Mouse (Mus musculus): Measurements from ENCODE around the gene Klhl2. TPM values are rescaled to one million over a fixed set of nuclear protein-coding genes. Genes with fewer than 3 reads are reported as not detected.

Gene Klhl2
- polyA plus RNA-seq, 1 experiment from 2014 or later: 20.7 TPM

- no peak overlapping the region for H3K4me2 ChIP-seq (replicated peaks)
- 37% methylated on average over 2 of the region's 2 CpGs for WGBS
- no peak overlapping the region for H3K9ac ChIP-seq (replicated peaks)
- peak overlapping the region; percentile 25; the same call in 1 of the 2 replicates for H3K27ac ChIP-seq
- H3K9me3 ChIP-seq: no peaks in the 10 kb centered on the region
- H3K27me3 ChIP-seq: no peaks in the 10 kb centered on the region
- H3K36me3 ChIP-seq: no peaks in the 10 kb centered on the region
- peaks cover 10% of the 10 kb centered on the region for H3K4me1 ChIP-seq (replicated peaks)
- no peak overlapping the region for H3K4me3 ChIP-seq (replicated peaks)
- no peak for ATAC-seq
These were observed 59.4 kb downstream of the Klhl2 start for GRCm38 (mm10) chr8:64790418-64790817.

GRCm38 (mm10) chr8:64788715-64789114 is 61.1 kb downstream of the Klhl2 start:
- ATAC-seq: no peak
- Histone ChIP-seq H3K4me2 (replicated peaks) (no peak overlapping the region), H3K27ac (no peak overlapping the region), H3K4me3 (replicated peaks) (no peak overlapping the region), H3K27me3 (no peaks in the 10 kb centered on the region), H3K4me1 (replicated peaks) (peaks cover 6% of the 10 kb centered on the region; the same call in 1 of the 2 replicates), H3K9me3 (no peaks in the 10 kb centered on the region), H3K9ac (replicated peaks) (no peak overlapping the region), H3K36me3 (no peaks in the 10 kb centered on the region)
- 92% methylated on average over 4 of the region's 4 CpGs for WGBS

GRCm38 (mm10) chr8:64786801-64787200 is 63.0 kb downstream of the Klhl2 start:
- no peaks in the 10 kb centered on the region for H3K27me3 ChIP-seq
- H3K27ac ChIP-seq: no peak overlapping the region
- no peaks in the 10 kb centered on the region for H3K36me3 ChIP-seq
- H3K4me3 ChIP-seq (replicated peaks): no peak overlapping the region
- no peak overlapping the region for H3K9ac ChIP-seq (replicated peaks)
- H3K9me3 ChIP-seq: no peaks in the 10 kb centered on the region
- 90% methylated on average over 2 of the region's 2 CpGs for WGBS
- ATAC-seq: no peak
- peaks cover 6% of the 10 kb centered on the region; the same call in 1 of the 2 replicates for H3K4me1 ChIP-seq (replicated peaks)
- H3K4me2 ChIP-seq (replicated peaks): no peak overlapping the region

- Histone ChIP-seq H3K4me3 (replicated peaks) (no peak overlapping the region), H3K27me3 (no peaks in the 10 kb centered on the region), H3K27ac (no peak overlapping the region), H3K36me3 (0 out of 2 replicates have a peak, but pooled peaks cover 3% of the 10 kb centered on the region), H3K4me2 (replicated peaks) (no peak overlapping the region), H3K9ac (replicated peaks) (no peak overlapping the region), H3K9me3 (no peaks in the 10 kb centered on the region), H3K4me1 (replicated peaks) (no peaks in the 10 kb centered on the region)
- 90% methylated on average over 5 of the region's 5 CpGs for WGBS
- no peak for ATAC-seq
These were observed 65.6 kb downstream of the Klhl2 start for GRCm38 (mm10) chr8:64784235-64784634.

GRCm38 (mm10) chr8:64781947-64782346 is 67.9 kb downstream of the Klhl2 start:
- WGBS: 91% methylated on average over 6 of the region's 6 CpGs
- H3K4me2 ChIP-seq (replicated peaks): no peak overlapping the region
- no peaks in the 10 kb centered on the region for H3K27me3 ChIP-seq
- H3K4me3 ChIP-seq (replicated peaks): no peak overlapping the region
- H3K27ac ChIP-seq: no peak overlapping the region
- H3K36me3 ChIP-seq: peaks cover 13% of the 10 kb centered on the region; the same call in 1 of the 2 replicates
- H3K9me3 ChIP-seq: no peaks in the 10 kb centered on the region
- H3K4me1 ChIP-seq (replicated peaks): no peaks in the 10 kb centered on the region
- no peak for ATAC-seq
- no peak overlapping the region for H3K9ac ChIP-seq (replicated peaks)

GRCm38 (mm10) chr8:64777925-64778324 is 71.9 kb downstream of the Klhl2 start:
- Histone ChIP-seq H3K4me1 (replicated peaks) (no peaks in the 10 kb centered on the region), H3K4me3 (replicated peaks) (no peak overlapping the region), H3K27me3 (no peaks in the 10 kb centered on the region), H3K9ac (replicated peaks) (no peak overlapping the region), H3K9me3 (no peaks in the 10 kb centered on the region), H3K4me2 (replicated peaks) (no peak overlapping the region), H3K27ac (no peak overlapping the region), H3K36me3 (peaks cover 13% of the 10 kb centered on the region; the same call in 1 of the 2 replicates)
- 74% methylated on average over 9 of the region's 9 CpGs for WGBS
- ATAC-seq: peak; percentile 50; the same call in 1 of the 2 replicates

GRCm38 (mm10) chr8:64774136-64774535 is 75.7 kb downstream of the Klhl2 start:
- ATAC-seq: no peak
- Histone ChIP-seq H3K27ac (no peak overlapping the region), H3K4me3 (replicated peaks) (no peak overlapping the region), H3K4me2 (replicated peaks) (no peak overlapping the region), H3K9me3 (no peaks in the 10 kb centered on the region), H3K9ac (replicated peaks) (no peak overlapping the region), H3K27me3 (no peaks in the 10 kb centered on the region), H3K4me1 (replicated peaks) (no peaks in the 10 kb centered on the region), H3K36me3 (peaks cover 10% of the 10 kb centered on the region; the same call in 1 of the 2 replicates)
- 94% methylated on average over 6 of the region's 6 CpGs for WGBS

GRCm38 (mm10) chr8:64770814-64771213 is 79.0 kb downstream of the Klhl2 start:
- ATAC-seq: no peak
- no peaks in the 10 kb centered on the region for H3K9me3 ChIP-seq
- H3K4me2 ChIP-seq (replicated peaks): no peak overlapping the region
- H3K4me1 ChIP-seq (replicated peaks): no peaks in the 10 kb centered on the region
- H3K27ac ChIP-seq: no peak overlapping the region
- H3K4me3 ChIP-seq (replicated peaks): no peak overlapping the region
- WGBS: 92% methylated on average over 7 of the region's 7 CpGs
- 0 out of 2 replicates have a peak, but pooled peaks cover 2% of the 10 kb centered on the region for H3K36me3 ChIP-seq
- no peaks in the 10 kb centered on the region for H3K27me3 ChIP-seq
- H3K9ac ChIP-seq (replicated peaks): no peak overlapping the region

- Histone ChIP-seq H3K27me3 (no peaks in the 10 kb centered on the region), H3K36me3 (0 out of 2 replicates have a peak, but pooled peaks cover 2% of the 10 kb centered on the region), H3K4me1 (replicated peaks) (no peaks in the 10 kb centered on the region), H3K4me3 (replicated peaks) (no peak overlapping the region), H3K4me2 (replicated peaks) (no peak overlapping the region), H3K27ac (no peak overlapping the region), H3K9me3 (no peaks in the 10 kb centered on the region), H3K9ac (replicated peaks) (no peak overlapping the region)
- 81% methylated on average over 7 of the region's 7 CpGs for WGBS
- no peak for ATAC-seq
These were observed 80.2 kb downstream of the Klhl2 start for GRCm38 (mm10) chr8:64769586-64769985.

GRCm38 (mm10) chr8:64768645-64769044 is 81.2 kb downstream of the Klhl2 start:
- no peak for ATAC-seq
- Histone ChIP-seq H3K4me3 (replicated peaks) (no peak overlapping the region), H3K27me3 (no peaks in the 10 kb centered on the region), H3K9ac (replicated peaks) (no peak overlapping the region), H3K4me1 (replicated peaks) (no peaks in the 10 kb centered on the region), H3K4me2 (replicated peaks) (no peak overlapping the region), H3K9me3 (no peaks in the 10 kb centered on the region), H3K27ac (no peak overlapping the region), H3K36me3 (0 out of 2 replicates have a peak, but pooled peaks cover 2% of the 10 kb centered on the region)
- WGBS: 91% methylated on average over 7 of the region's 9 CpGs

GRCm38 (mm10) chr8:64767047-64767446 is 82.8 kb downstream of the Klhl2 start:
- WGBS: 95% methylated on average over 9 of the region's 9 CpGs
- Histone ChIP-seq H3K27me3 (no peaks in the 10 kb centered on the region), H3K9ac (replicated peaks) (no peak overlapping the region), H3K9me3 (no peaks in the 10 kb centered on the region), H3K4me1 (replicated peaks) (no peaks in the 10 kb centered on the region), H3K36me3 (0 out of 2 replicates have a peak, but pooled peaks cover 2% of the 10 kb centered on the region), H3K27ac (no peak overlapping the region), H3K4me2 (replicated peaks) (no peak overlapping the region), H3K4me3 (replicated peaks) (no peak overlapping the region)
- ATAC-seq: no peak

- Histone ChIP-seq H3K27ac (no peak overlapping the region), H3K9ac (replicated peaks) (no peak overlapping the region), H3K4me1 (replicated peaks) (no peaks in the 10 kb centered on the region), H3K4me2 (replicated peaks) (no peak overlapping the region), H3K27me3 (no peaks in the 10 kb centered on the region), H3K4me3 (replicated peaks) (no peak overlapping the region), H3K36me3 (peaks cover 7% of the 10 kb centered on the region), H3K9me3 (no peaks in the 10 kb centered on the region)
- ATAC-seq: no peak
- 94% methylated on average over 9 of the region's 9 CpGs for WGBS
These were observed 85.7 kb downstream of the Klhl2 start for GRCm38 (mm10) chr8:64764075-64764474.

- no peak for ATAC-seq
- Histone ChIP-seq H3K9ac (replicated peaks) (no peak overlapping the region), H3K27me3 (no peaks in the 10 kb centered on the region), H3K4me3 (replicated peaks) (no peak overlapping the region), H3K4me1 (replicated peaks) (no peaks in the 10 kb centered on the region), H3K9me3 (no peaks in the 10 kb centered on the region), H3K36me3 (peaks cover 13% of the 10 kb centered on the region), H3K4me2 (replicated peaks) (no peak overlapping the region), H3K27ac (no peak overlapping the region)
- 88% methylated on average over 1 of the region's 1 CpGs for WGBS
These were observed 87.1 kb downstream of the Klhl2 start for GRCm38 (mm10) chr8:64762751-64763150.

Measured in midbrain, embryonic 13.5 days (tissue).